Mouse (Mus musculus): ENCODE measurements around the gene Dnaja1. TPM values are rescaled to one million over a fixed set of nuclear protein-coding genes. Genes with fewer than 3 reads are reported as not detected.

Gene Dnaja1
- 812 TPM for polyA plus RNA-seq (2017; shearing (Covaris generic))

GRCm38 (mm10) chr4:40722011-40722666 lies at the start of gene Dnaja1:
Gene Dnaja1 (plus strand): TSS chr4:40722150.

GRCm38 (mm10) chr4:40702797-40703709 lies 18.9 kb upstream of the Dnaja1 start, which contains the start of gene Aptx:
Gene Aptx (minus strand): TSS chr4:40703194.

GRCm38 (mm10) chr4:40757780-40758420 lies 36.0 kb downstream of the Dnaja1 start, which contains the start of gene Smu1:
Gene Smu1 (minus strand): TSS chr4:40757923.

Other genes starting within 250 kb of the Dnaja1 start
- not detected for gene Tmem215, start 250.0 kb upstream of the Dnaja1 start, polyA plus RNA-seq (2017; shearing (Covaris generic))
- 21.2 TPM for gene Aptx, start 19.0 kb upstream of the Dnaja1 start, polyA plus RNA-seq (2017; shearing (Covaris generic))
- 93.8 TPM for gene Smu1, start 35.8 kb downstream of the Dnaja1 start, polyA plus RNA-seq (2017; shearing (Covaris generic))
- 121 TPM for gene B4galt1, start 131.9 kb downstream of the Dnaja1 start, polyA plus RNA-seq (2017; shearing (Covaris generic))
- gene Spink4, start 197.9 kb downstream of the Dnaja1 start, polyA plus RNA-seq (2017; shearing (Covaris generic)), result not detected
- gene Bag1, start 226.1 kb downstream of the Dnaja1 start, polyA plus RNA-seq (2017; shearing (Covaris generic)), result 153 TPM
- gene Chmp5, start 226.3 kb downstream of the Dnaja1 start, polyA plus RNA-seq (2017; shearing (Covaris generic)), result 52.9 TPM
- gene Nfx1, start 248.8 kb downstream of the Dnaja1 start, polyA plus RNA-seq (2017; shearing (Covaris generic)), result 113 TPM